Mouse (Mus musculus) bone marrow macrophage, adult 2 months (primary cell): ENCODE results near the gene Kcnk15.

Source experiments
- CTCF ChIP-seq: IDR thresholded peaks from 2 replicates; pipeline ENCODE4 v1.5.1; 2012; ENCODE audit warnings: low read depth, mild to moderate bottlenecking, low read length, moderate library complexity
- POLR2A ChIP-seq: IDR thresholded peaks from 2 replicates; pipeline ENCODE4 v1.6.1; 2012; ENCODE audit warnings: mild to moderate bottlenecking, low read depth, low read length, borderline replicate concordance

GRCm38 (mm10) chr2:163902448-163902847, 49.0 kb downstream of the Kcnk15 start:
- TF ChIP-seq CTCF: no peak
- no peak for TF ChIP-seq POLR2A
